Mouse (Mus musculus): ENCODE data around the gene Dhx15.
A peak's percentile ranks its signal among the peaks of the same experiment; 100 is the strongest.

Gene Dhx15

GRCm38 (mm10) chr5:52145684-52146083, 44.6 kb downstream of the Dhx15 start:
- no peak for DNase-seq (ENCODE audit: low read depth, low spot score)

- DNase-seq (ENCODE audit: low read depth, low spot score): peak; percentile 52
These were observed 48.4 kb downstream of the Dhx15 start for GRCm38 (mm10) chr5:52141936-52142335.

- DNase-seq (ENCODE audit: low read depth, low spot score): no peak
These were observed 51.5 kb downstream of the Dhx15 start for GRCm38 (mm10) chr5:52138819-52139218.

DNA sequence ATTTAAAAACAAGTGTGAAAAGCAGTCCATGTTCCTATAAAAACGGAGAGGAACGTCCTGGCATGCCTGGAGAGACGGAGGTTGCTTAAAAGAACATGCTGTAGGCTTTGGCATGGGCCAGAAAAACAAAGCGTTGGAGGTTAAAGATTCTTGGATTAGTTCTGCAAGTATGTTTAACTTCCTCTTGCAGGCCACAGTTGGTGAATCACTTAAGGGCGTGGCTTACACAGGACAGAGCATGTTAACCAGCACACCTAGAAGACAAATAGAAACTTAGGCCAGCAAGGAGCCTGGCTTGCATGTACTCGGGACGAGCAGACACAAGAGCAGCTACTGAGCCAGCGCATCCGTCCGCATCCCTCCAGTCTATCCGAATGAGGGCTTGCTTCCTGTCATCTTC, 52.2 kb downstream of the Dhx15 start:
- no peak for DNase-seq (ENCODE audit: low read depth, low spot score)

DNA sequence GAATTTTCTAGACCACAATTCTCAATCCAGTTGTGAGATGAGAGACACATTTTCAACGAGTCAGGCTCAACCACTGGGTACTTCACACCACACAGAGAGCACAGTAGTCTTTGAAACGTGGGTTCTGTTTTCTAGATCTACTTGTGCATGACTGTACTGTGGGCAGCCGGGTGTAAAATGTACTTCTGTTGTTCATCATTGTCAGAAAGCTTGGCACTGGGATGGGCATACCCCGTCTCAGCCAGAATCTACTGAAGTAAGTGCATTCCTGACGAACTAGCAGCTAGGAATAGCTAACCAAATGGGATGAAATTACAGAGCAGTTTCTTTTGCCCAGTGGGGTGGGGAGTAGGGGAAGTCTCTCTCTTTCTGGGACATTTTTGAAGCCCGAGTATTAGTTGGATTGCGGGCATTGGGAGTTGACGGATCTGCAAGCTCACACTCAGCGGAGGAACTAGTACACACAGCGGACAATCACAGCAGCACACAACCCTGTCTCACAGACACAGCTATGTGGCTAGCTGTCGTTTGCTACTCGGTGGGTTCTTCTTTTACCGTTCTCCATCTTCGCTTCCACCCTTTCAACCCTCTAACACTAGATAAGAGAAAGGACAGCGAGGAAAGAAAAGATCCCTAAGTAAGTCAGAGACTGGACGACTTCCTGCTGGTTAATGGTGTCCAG, 54.7 kb downstream of the Dhx15 start:
- DNase-seq (ENCODE audit: low read depth, low spot score): no peak

GRCm38 (mm10) chr5:52132840-52133239, 57.5 kb downstream of the Dhx15 start:
- no peak for DNase-seq (ENCODE audit: low read depth, low spot score)

DNA sequence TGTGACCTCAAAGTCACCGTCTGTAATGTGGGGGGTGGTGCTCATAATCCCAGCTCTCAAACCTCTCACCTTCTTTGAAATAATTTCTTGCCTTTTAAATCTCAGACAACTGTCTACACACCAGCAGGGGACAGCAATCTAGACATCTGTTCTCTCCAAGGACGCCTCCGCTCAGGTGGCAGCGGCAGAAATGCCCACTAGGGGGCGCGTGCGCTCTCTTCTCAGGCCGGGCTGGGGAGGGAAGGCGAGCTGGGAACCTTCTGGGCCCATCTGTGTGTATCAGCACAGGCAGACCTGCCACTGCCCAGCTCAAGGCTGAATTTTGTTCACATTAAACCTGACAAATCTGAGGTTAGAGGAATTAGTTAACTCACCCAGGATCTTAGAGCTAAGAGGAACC, 58.2 kb downstream of the Dhx15 start:
- peak; percentile 72 for DNase-seq (ENCODE audit: low read depth, low spot score)

DNA sequence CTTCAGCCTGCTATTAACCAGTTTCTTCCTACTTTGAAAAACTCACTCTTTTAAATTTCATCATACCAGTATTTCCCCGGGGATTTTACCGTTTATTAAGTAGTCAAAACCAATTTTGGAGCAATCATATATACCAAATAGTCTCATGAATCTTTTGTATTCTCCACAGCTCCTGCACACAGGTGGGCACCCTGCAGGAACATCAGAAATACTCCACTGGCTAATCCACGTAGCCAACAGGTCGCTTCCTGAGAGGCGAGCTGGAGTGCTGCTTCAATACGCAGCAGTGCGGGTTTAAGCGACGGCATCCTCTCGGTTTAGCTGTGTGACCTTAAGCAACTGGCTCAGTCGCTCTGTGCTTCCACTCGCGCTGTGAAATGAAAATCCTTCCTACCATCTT, 58.9 kb downstream of the Dhx15 start:
- DNase-seq (ENCODE audit: low read depth, low spot score): no peak

DNA sequence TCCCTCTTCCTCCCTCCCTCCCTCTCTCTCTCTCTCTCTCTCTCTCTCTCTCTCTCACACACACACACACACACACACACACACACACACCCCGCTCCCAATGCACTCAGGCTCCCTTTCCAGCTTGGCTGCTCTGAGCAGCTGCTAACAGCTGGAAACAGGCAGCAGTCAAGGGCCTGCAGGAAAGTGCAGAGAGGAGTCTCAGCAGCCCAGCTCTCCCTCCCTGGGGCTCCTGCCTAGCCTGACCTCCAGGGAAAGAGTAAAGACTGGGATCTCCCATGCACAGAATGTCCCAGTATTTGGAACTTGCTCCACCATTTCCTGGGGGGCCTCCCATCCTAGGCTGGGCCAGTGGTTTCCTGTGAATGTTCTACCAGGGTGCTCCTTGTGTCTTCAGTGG, 59.8 kb downstream of the Dhx15 start:
- no peak for DNase-seq (ENCODE audit: low read depth, low spot score)

GRCm38 (mm10) chr5:52126263-52126662, 64.1 kb downstream of the Dhx15 start:
- DNase-seq (ENCODE audit: low read depth, low spot score): no peak

- DNase-seq (ENCODE audit: low read depth, low spot score): no peak
These were observed 64.5 kb downstream of the Dhx15 start for GRCm38 (mm10) chr5:52125854-52126253.

DNA sequence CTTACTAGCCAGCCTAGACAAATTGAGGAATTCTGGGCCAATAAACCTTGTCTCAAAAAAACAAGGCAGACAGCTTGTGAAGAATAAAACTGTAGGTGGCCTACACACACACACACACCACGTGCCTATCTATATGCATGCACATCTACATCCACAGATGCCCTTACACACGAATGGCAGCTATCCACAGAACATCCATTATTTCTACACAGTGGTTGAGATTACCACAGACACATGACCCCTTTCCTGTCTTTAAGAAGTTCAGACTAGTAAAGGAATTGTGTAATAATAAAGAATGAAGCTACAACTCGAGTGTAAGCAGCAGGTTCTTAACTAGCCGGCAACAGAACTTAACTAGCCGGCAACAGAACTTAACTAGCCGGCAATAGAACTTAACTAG, 68.2 kb downstream of the Dhx15 start:
- no peak for DNase-seq (ENCODE audit: low read depth, low spot score)

GRCm38 (mm10) chr5:52119822-52120221, 70.5 kb downstream of the Dhx15 start:
- peak; percentile 39 for DNase-seq (ENCODE audit: low read depth, low spot score)

- DNase-seq (ENCODE audit: low read depth, low spot score): no peak
These were observed 71.1 kb downstream of the Dhx15 start for GRCm38 (mm10) chr5:52119192-52119591.

DNA sequence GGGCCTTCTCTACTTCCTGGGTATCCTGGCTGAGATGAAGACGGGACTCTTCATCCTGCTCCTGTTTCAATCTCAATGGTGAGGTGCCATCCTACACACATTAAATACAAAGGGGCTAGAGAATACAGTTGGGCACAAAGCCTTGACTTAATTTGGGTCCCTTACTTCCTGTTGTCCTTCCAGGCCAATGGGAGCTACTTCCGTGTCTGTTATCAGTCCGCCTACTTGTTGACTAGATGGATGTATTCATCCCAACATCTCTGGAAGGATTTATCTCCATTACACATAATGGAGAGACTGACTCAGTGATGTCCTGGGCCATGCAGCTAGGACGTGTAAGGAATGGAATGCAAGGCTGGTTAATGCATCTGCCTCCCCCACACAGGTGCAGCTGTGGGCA, 72.5 kb downstream of the Dhx15 start:
- DNase-seq (ENCODE audit: low read depth, low spot score): no peak

DNA sequence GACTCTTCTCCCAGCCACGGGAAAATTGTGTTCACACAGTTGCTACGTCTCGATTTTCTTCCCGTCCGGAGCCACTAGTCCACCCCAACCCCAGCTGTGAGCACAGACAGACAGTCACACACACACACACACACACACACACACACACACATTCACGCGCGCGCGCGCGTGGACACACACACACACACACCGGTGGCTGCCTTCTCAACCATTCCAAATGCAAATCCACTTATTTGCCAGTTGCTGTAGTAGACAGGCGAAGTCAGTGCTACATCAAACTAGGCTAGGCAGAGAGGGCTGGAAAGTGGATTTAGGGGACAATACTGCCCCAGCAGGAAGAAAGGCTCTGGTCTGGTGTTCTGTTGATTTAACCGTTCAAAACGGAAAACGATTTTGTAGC, 73.9 kb downstream of the Dhx15 start:
- no peak for DNase-seq (ENCODE audit: low read depth, low spot score)

- DNase-seq (ENCODE audit: low read depth, low spot score): peak; percentile 78
These were observed 74.4 kb downstream of the Dhx15 start for GRCm38 (mm10) chr5:52115821-52116317.

DNA sequence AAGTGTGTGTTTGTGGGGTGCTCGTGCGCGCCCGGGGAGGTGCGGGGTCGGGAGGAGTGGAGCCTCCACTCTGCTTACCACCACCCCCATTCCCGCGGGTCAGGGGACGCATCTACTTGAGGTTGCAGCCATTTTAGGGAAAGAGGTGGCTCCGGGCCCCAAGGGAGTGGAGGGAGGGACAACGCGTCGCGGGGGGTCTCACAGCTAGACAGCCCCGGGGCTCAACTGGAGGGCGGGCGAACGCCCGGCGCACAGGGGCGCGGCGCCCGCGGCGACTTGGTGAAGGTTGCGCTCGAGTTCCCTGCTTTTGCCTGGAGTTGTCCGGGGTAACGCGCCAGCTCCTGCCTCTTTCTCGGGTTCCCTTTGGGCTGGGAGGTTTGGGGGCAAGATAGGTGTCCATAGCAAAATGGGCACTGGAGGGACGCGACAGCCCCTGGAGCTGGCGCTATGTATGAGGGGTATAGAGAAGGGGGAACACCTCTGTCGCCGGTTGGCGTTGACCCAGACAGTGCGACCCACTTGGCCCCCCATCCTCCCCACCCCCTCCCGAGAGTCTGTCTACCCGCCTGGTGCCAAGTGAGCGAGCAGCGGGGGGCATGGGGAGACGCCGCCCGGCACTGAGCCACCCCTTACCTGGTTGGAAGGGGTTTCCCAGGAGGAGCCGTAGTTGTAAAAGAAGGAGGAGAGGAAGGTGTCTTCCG, 75.4 kb downstream of the Dhx15 start:
- peak; percentile 20 for DNase-seq (ENCODE audit: low read depth, low spot score)

- peak; percentile 22 for DNase-seq (ENCODE audit: low read depth, low spot score)
These were observed 76.2 kb downstream of the Dhx15 start for GRCm38 (mm10) chr5:52113851-52114731.

DNA sequence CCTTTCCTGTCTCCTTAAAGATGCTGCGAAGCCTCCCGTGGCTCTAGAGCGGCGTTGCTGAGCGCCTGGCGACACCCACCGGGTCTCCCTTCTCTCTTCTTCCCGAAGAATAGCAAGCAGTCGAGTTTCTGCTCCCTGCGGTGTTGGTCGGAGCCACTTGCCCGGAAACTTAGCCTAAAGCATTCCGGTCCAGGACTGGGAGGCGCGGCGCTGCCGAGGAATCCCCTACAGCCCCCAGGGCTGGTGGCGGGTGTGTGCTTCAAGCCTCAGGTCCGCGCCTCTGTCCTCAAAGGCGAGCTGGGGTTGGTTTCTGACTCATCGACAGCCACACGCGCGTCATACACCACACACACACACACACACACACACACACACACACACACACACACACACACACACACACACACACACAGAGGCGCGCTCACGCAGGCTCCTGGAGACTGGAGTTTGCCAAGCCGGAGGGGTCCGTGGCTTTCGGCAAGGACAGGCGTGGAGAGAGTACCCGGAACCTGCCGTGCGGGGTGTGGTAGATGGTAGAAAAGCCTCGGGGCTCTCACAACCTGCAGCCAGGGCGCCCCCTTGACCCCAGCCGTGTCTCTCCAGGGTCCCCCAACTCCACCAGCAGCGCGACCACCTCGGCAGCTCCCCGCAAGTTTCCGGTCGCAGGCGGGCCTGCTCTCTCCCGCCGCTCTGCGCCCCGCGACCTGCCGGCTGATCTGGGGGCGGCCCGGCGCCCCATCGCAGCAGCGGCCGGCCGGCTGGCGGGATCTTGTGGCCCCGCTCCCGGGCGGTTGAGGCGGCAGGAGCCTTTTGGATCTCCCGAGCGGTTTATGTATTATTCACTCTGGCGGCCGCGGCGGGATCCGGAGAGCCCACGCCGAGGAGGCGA, 77.1 kb downstream of the Dhx15 start:
- DNase-seq (ENCODE audit: low read depth, low spot score): peak; percentile 58

- peak; percentile 37 for DNase-seq (ENCODE audit: low read depth, low spot score)
These were observed 78.0 kb downstream of the Dhx15 start for GRCm38 (mm10) chr5:52112191-52112760.

Measured in CD4-positive, CD25-positive, alpha-beta regulatory T cell, adult 2 months (primary cell).